Mouse (Mus musculus) liver, postnatal 0 days (tissue): ENCODE data around the gene Pcnx. TPM values are rescaled to one million over a fixed set of nuclear protein-coding genes. Genes with fewer than 3 reads are reported as not detected.

ENCODE experiments used
- ATAC-seq: fragments of 200-750 bp; cut with Nextera tagmentation; 2 replicates; pipeline ENCODE4 v1.8.0; 2017; ENCODE audit warnings: mild to moderate bottlenecking, moderate library complexity
- DNase-seq: peaks from one replicate; pipeline ENCODE4 v3.0.0-alpha.2; 2016
- H3K27ac ChIP-seq: fragments of 300-500 bp; sonication (generic); 2 replicates; pipeline ENCODE4 v1.5.1; 2014; ENCODE audit warnings: antibody characterized with exemption, moderate library complexity, mild to moderate bottlenecking, low read depth
- H3K27me3 ChIP-seq: fragments of 300-500 bp; sonication (generic); 2 replicates; pipeline ENCODE4 v1.6.1; 2014; ENCODE audit warnings: low read length, control low read depth, mixed read lengths; ENCODE audit not compliant: insufficient read depth
- H3K36me3 ChIP-seq: fragments of 300-500 bp; sonication (generic); replicated peaks from 2 replicates; pipeline ENCODE4 v1.6.1; 2014; ENCODE audit warnings: mild to moderate bottlenecking, control low read depth, low read length, moderate library complexity, mixed read lengths; ENCODE audit not compliant: insufficient read depth
- H3K4me1 ChIP-seq: fragments of 300-500 bp; sonication (generic); 2 replicates; pipeline ENCODE4 v1.6.1; 2014; ENCODE audit warnings: antibody characterized with exemption, mild to moderate bottlenecking, control low read depth; ENCODE audit not compliant: insufficient read depth
- H3K4me2 ChIP-seq: fragments of 300-500 bp; sonication (generic); 2 replicates; pipeline ENCODE4 v1.6.1; 2014; ENCODE audit warnings: low read depth, mild to moderate bottlenecking, low read length, moderate library complexity, mixed read lengths
- H3K4me3 ChIP-seq: fragments of 300-500 bp; sonication (generic); 2 replicates; pipeline ENCODE4 v1.5.1; 2014; ENCODE audit warnings: low read depth, low read length
- H3K9ac ChIP-seq: fragments of 300-500 bp; sonication (generic); replicated peaks from 2 replicates; pipeline ENCODE4 v1.6.1; 2014; ENCODE audit warnings: mild to moderate bottlenecking, moderate library complexity
- H3K9me3 ChIP-seq: fragments of 300-500 bp; sonication (generic); 2 replicates; pipeline ENCODE4 v1.6.1; 2016; ENCODE audit warnings: mild to moderate bottlenecking, control low read depth, low read length, mixed read lengths
- CTCF ChIP-seq: sonication (generic); IDR thresholded peaks from 2 replicates; pipeline ENCODE4 v1.5.1; 2016; ENCODE audit warnings: antibody characterized with exemption, low read depth
- EP300 ChIP-seq: IDR thresholded peaks from 2 replicates; pipeline ENCODE4 v1.6.1; 2016; ENCODE audit warnings: antibody characterized with exemption, low read depth, mild to moderate bottlenecking
- WGBS: fragments of 180-500 bp; shearing (Covaris S2); extraction: QIAGEN DNeasy Blood & Tissue Kit; methylation state at CpG from one replicate; pipeline ENCODE4 v1.1.7; 2014; ENCODE audit not compliant: insufficient replicate concordance; 5-methylcytosine and 5-hydroxymethylcytosine counted together
- polyA plus RNA-seq: library from polyadenylated mRNA; unstranded; fragments of >200 nt; fragmentation: Nextera tagmentation; extraction: Ambion mirVana; gene quantifications from 2 replicates; pipeline ENCODE4 v1.2.1, GENCODE M21; 2015

Gene Pcnx
- polyA plus RNA-seq, 1 experiment from 2014 or later: 2.4 TPM

DNA sequence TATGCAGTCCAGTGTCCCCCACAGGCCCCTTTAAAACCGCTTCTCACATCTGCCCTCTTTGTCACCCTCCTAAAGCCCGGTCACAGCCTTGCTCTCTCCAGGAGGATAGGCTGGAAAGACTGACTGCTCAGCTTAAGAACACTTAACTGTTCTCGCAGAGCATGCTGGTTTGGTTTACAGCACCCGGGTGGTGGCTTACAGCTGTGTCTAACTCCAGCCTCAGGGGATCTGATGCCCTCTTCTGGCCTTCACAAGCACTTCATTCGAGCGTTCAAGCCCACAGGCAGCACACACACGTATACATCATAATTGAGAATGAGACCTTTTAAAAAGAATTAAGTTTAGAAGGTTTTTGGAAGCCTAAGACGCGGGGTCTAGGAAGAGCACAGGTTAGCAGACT, 81.4 kb downstream of the Pcnx start:
- Histone ChIP-seq H3K27me3 (no peaks in the 10 kb centered on the region), H3K4me1 (peaks cover 7% of the 10 kb centered on the region; the same call in 1 of the 2 replicates), H3K4me3 (no peak overlapping the region), H3K9ac (no peak overlapping the region), H3K36me3 (no peaks in the 10 kb centered on the region), H3K9me3 (no peaks in the 10 kb centered on the region), H3K4me2 (no peak overlapping the region), H3K27ac (no peak overlapping the region)
- TF ChIP-seq CTCF (0 out of 2 replicates have a peak, but pooled peaks have one; percentile 11), EP300 (no peak)
- 83% methylated on average over 9 of the region's 9 CpGs for WGBS
- DNase-seq (no peak), ATAC-seq (no peak)

DNA sequence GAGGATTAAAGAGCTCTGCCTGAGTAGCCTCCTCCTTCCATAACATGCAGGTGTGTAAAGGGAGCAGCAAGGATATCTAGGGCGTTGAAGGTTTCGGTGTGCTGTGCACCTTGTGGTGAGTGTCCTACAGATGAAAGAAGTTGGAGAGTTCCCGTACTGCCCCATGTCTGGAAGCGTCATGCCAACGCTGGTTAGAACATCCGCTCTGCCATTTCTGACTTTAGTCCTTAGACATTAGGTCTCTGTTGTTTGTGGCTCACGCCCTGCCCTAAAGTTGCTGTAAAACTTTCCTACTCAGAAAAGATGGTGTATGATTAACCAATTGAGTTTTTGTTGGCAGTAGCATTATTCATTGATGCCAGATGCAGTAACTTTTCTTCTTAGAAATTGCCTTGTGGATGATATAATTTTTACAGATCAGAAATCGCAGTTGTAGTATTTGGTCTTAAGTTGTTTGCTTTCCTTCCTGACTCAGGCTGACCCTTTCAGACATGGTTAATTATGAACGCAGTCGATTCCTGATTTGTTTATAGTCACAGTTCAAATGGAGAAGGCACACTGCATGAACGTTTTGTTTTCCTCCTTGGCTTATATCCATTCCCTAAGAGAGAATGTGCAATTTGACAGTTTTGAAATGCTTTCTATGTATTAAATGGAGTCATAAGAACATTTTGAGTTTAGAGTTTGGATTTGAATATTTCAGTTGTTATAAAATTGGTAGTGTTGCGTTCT, 83.7 kb downstream of the Pcnx start:
- H3K27ac ChIP-seq: no peak overlapping the region

DNA sequence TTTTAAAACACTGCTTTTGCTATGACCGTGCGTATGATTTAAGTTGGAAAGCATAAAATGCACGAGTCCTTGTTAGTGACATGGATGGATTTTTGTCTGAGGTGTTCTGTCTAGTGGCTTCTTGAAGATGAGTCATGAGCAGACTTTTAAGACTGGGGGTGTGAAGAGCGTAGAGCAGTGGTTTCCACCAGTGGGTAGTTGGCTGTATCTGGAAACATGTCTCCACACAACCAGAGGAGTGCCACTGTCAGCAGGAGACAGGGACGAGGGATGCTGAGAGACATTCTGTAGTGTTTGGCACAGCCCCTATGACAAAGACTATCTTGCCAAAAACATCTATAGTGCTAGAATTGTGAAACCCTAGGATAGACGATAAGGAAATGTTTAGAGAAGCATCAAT, 89.2 kb downstream of the Pcnx start:
- Histone ChIP-seq H3K4me1 (peaks cover under 1% of the 10 kb centered on the region; the same call in 1 of the 2 replicates), H3K4me3 (no peak overlapping the region), H3K36me3 (peaks cover 11% of the 10 kb centered on the region), H3K27ac (no peak overlapping the region), H3K9ac (no peak overlapping the region), H3K4me2 (no peak overlapping the region), H3K9me3 (no peaks in the 10 kb centered on the region), H3K27me3 (no peaks in the 10 kb centered on the region)
- DNase-seq: no peak
- WGBS: 74% methylated on average over 6 of the region's 6 CpGs
- TF ChIP-seq EP300: no peak
- TF ChIP-seq CTCF: no peak
- no peak for ATAC-seq

More for the DNA sequence above, 83.7 kb downstream of the Pcnx start:
- DNase-seq (no peak), ATAC-seq (no peak)
- H3K9ac ChIP-seq: no peak overlapping the region
- H3K4me2 ChIP-seq: no peak overlapping the region
- H3K4me1 ChIP-seq: peaks cover 7% of the 10 kb centered on the region; the same call in 1 of the 2 replicates
- H3K9me3 ChIP-seq: no peaks in the 10 kb centered on the region
- peaks cover 4% of the 10 kb centered on the region; the same call in 1 of the 2 replicates for H3K36me3 ChIP-seq
- H3K4me3 ChIP-seq: no peak overlapping the region
- TF ChIP-seq CTCF (no peak), EP300 (no peak)
- 71% methylated on average over 12 of the region's 12 CpGs for WGBS
- no peaks in the 10 kb centered on the region for H3K27me3 ChIP-seq

DNA sequence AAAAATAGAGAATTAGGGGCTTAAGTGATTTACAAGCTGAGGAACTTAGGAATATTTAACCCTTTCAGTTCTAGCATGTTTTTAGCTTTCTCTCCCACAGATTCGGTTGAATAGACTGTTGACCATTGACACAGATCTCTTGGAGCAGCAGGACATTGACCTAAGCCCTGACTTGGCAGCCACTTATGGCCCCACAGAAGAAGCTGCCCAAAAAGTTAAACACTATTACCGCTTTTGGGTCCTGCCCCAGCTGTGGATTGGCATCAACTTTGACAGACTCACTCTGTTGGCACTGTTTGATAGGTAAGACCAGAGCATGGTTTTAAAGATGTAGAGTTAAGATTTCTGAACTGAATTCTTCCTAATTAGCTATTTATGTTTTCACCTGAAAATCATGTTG, 90.2 kb downstream of the Pcnx start:
- H3K9me3 ChIP-seq: no peaks in the 10 kb centered on the region
- 73% methylated on average over 2 of the region's 2 CpGs for WGBS
- H3K4me2 ChIP-seq: no peak overlapping the region
- ATAC-seq (no peak), DNase-seq (no peak)
- TF ChIP-seq EP300 (no peak), CTCF (no peak)
- H3K27ac ChIP-seq: no peak overlapping the region
- H3K9ac ChIP-seq: no peak overlapping the region
- H3K27me3 ChIP-seq: no peaks in the 10 kb centered on the region
- no peaks in the 10 kb centered on the region for H3K4me1 ChIP-seq
- H3K36me3 ChIP-seq: peaks cover 11% of the 10 kb centered on the region
- no peak overlapping the region for H3K4me3 ChIP-seq

DNA sequence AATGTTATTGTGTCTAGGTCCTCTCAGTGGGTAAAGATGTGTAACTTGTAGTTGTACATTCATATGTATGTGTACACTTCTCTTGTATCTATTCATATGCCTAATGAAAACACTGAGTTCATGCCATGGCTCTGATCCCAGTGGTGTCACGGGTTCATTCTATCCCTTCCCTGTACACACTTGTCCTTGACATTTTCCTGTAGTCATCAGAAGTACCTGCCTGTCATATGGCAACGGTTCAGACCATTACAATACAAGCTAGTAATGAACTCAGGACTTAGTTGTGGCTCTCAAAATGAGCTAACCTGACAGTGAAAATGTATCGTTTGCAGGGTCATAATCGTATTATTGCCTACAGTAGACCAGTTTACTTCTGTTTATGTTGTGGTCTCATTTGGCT, 98.5 kb downstream of the Pcnx start:
- ATAC-seq (no peak), DNase-seq (no peak)
- H3K9me3 ChIP-seq: no peaks in the 10 kb centered on the region
- H3K4me1 ChIP-seq: no peaks in the 10 kb centered on the region
- no peak for TF ChIP-seq EP300
- TF ChIP-seq CTCF: no peak
- H3K36me3 ChIP-seq: peaks cover 10% of the 10 kb centered on the region; the same call in 1 of the 2 replicates
- no peak overlapping the region for H3K4me3 ChIP-seq
- no peak overlapping the region for H3K27ac ChIP-seq
- no peak overlapping the region for H3K4me2 ChIP-seq
- H3K9ac ChIP-seq: no peak overlapping the region
- WGBS: 72% methylated on average over 4 of the region's 4 CpGs
- no peaks in the 10 kb centered on the region for H3K27me3 ChIP-seq

DNA sequence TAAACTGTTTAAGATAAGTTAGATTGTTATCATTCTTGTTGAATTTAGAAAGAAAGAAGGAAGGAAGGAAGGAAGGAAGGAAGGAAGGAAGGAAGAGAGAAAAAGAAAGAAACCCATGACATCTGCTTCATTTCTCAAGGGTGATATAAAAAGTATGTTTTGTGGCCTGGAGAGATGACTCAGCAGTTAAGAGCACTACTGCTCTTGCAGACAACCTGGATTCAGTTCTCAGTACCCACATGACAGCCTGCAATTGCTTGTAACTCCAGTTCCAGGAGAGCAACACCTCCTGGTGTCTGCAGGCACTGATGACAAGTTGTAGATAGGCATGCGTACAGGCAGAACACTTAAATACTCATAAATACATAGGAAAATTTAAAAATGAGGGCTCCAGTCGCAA, 105.6 kb downstream of the Pcnx start:
- DNase-seq: no peak
- H3K36me3 ChIP-seq: peaks cover 23% of the 10 kb centered on the region; the same call in 1 of the 2 replicates
- TF ChIP-seq CTCF (no peak), EP300 (no peak)
- no peaks in the 10 kb centered on the region for H3K27me3 ChIP-seq
- no peak overlapping the region for H3K27ac ChIP-seq
- no peak overlapping the region for H3K4me3 ChIP-seq
- no peak overlapping the region for H3K4me2 ChIP-seq
- H3K9ac ChIP-seq: no peak overlapping the region
- 73% methylated on average over 2 of the region's 2 CpGs for WGBS
- H3K9me3 ChIP-seq: no peaks in the 10 kb centered on the region
- no peak for ATAC-seq
- no peaks in the 10 kb centered on the region for H3K4me1 ChIP-seq
